Mouse (Mus musculus) lung, adult 2 months (tissue): Measurements from ENCODE around the gene Rdh5. TPM values are rescaled to one million over a fixed set of nuclear protein-coding genes. Genes with fewer than 3 reads are reported as not detected.
A peak's percentile ranks its signal among the peaks of the same experiment; 100 is the strongest.

Source experiments
- DNase-seq: peaks from one replicate; pipeline ENCODE4 v3.0.0; 2022
- H3K4me1 ChIP-seq: fragments of 200-500 bp; 2 replicates; pipeline ENCODE4 v1.6.1; 2011; ENCODE audit warnings: low read length; ENCODE audit not compliant: control insufficient read depth, insufficient read depth
- H3K4me3 ChIP-seq: fragments of 200-500 bp; replicated peaks from 2 replicates; pipeline ENCODE3; 2011; ENCODE audit warnings: low read depth, mild to moderate bottlenecking, control low read depth, low read length; ENCODE audit errors: extremely low read depth
- CTCF ChIP-seq: fragments of 200-500 bp; IDR thresholded peaks from 2 replicates; pipeline ENCODE4 v1.5.1; 2011; ENCODE audit warnings: mild to moderate bottlenecking, low read length, control low read depth; ENCODE audit not compliant: insufficient read depth
- POLR2A ChIP-seq: fragments of 200-500 bp; IDR thresholded peaks from 2 replicates; pipeline ENCODE4 v1.6.1; 2011; ENCODE audit warnings: low read depth, mild to moderate bottlenecking, control low read depth, low read length, borderline replicate concordance; ENCODE audit errors: extremely low read depth
- WGBS: fragments of 180-500 bp; shearing (Covaris S2); methylation state at CpG from one replicate; pipeline ENCODE4 v1.1.7; 2018; 5-methylcytosine and 5-hydroxymethylcytosine counted together
- polyA plus RNA-seq: library from polyadenylated mRNA; depleted of rRNA; stranded (reverse); fragments of >200 nt; gene quantifications from 2 replicates; pipeline ENCODE4 v1.2.3, GENCODE M21; 2012; rRNA removed

Rdh5 gene
- polyA plus RNA-seq: 20.1 and 20.3 TPM in 2 replicates

- DNase-seq: no peak
- WGBS: 23% methylated on average over 1 of the region's 1 CpGs
- H3K4me1 ChIP-seq: peaks cover 11% of the 10 kb centered on the region; the same call in 1 of the 2 replicates
- TF ChIP-seq CTCF: no peak
- no peak for TF ChIP-seq POLR2A
- H3K4me3 ChIP-seq: peak within 1 kb of the TSS; percentile 89
Observed at GRCm38 (mm10) chr10:128922822-128923012, at the start of gene Rdh5. Rdh5 (minus strand) TSS chr10:128922888.

DNA sequence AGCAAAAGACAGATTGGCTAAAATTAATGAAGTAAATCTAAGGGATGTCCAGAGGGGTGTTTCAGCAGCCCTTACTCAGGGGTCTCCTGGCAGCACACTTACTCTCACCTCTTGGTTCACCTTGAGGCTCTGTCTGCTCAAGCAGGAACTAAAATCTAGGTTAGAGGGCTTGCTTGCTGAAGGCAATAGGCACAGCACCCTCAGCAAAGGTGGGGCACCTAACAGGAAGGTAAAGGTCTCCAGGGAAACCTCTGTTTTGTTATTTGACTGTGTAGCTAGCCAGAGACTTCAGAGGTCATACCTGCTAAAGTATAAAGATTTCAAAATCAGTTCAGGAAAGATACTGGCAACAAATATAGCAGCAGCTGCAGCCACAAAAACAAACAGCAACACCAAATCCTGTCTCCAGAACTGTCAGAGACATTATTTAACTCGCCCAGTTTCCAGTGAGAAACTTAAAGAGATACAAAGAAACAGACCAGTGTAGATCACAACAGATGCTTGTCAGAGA lies 48.1 kb upstream of the Rdh5 start:
- 40% methylated on average over 1 of the region's 1 CpGs for WGBS
- DNase-seq: no peak
- H3K4me3 ChIP-seq: no peak overlapping the region
- no peak for TF ChIP-seq POLR2A
- TF ChIP-seq CTCF: no peak
- peaks cover 3% of the 10 kb centered on the region; the same call in 1 of the 2 replicates for H3K4me1 ChIP-seq

GRCm38 (mm10) chr10:128968341-128968749 lies 45.7 kb upstream of the Rdh5 start:
- Histone ChIP-seq H3K4me3 (no peak overlapping the region), H3K4me1 (peaks cover 3% of the 10 kb centered on the region; the same call in 1 of the 2 replicates)
- TF ChIP-seq CTCF: no peak
- TF ChIP-seq POLR2A: no peak
- DNase-seq: no peak
- WGBS: 5% methylated on average over 1 of the region's 1 CpGs

- H3K4me1 ChIP-seq: peaks cover 3% of the 10 kb centered on the region; the same call in 1 of the 2 replicates
- no peak overlapping the region for H3K4me3 ChIP-seq
- TF ChIP-seq POLR2A (no peak), CTCF (no peak)
- no peak for DNase-seq
- WGBS: 64% methylated on average over 6 of the region's 6 CpGs
Observed at GRCm38 (mm10) chr10:128965871-128966270, 43.2 kb upstream of the Rdh5 start.

DNA sequence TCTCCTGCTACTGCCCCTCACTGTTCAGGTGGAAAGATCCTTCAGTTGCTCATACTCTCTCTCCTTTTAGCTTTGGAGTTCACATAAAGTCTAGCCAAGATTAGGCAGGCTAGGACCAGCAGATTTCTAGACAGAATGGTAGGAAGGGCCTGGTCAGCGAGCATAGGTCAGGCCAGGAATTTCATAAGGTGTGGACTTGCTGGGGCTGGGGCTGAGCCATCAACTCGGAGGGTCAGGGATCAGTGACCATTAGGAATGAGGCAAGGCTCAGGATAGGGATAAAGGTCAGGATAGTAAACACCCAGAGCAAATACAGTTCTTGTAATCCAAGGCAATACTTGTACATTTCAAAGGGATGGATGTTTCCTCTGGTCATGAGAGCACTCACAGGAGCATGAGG lies 42.3 kb upstream of the Rdh5 start:
- peaks cover 3% of the 10 kb centered on the region; the same call in 1 of the 2 replicates for H3K4me1 ChIP-seq
- DNase-seq: no peak
- H3K4me3 ChIP-seq: no peak overlapping the region
- 63% methylated on average over 2 of the region's 2 CpGs for WGBS
- TF ChIP-seq CTCF (no peak), POLR2A (no peak)

DNA sequence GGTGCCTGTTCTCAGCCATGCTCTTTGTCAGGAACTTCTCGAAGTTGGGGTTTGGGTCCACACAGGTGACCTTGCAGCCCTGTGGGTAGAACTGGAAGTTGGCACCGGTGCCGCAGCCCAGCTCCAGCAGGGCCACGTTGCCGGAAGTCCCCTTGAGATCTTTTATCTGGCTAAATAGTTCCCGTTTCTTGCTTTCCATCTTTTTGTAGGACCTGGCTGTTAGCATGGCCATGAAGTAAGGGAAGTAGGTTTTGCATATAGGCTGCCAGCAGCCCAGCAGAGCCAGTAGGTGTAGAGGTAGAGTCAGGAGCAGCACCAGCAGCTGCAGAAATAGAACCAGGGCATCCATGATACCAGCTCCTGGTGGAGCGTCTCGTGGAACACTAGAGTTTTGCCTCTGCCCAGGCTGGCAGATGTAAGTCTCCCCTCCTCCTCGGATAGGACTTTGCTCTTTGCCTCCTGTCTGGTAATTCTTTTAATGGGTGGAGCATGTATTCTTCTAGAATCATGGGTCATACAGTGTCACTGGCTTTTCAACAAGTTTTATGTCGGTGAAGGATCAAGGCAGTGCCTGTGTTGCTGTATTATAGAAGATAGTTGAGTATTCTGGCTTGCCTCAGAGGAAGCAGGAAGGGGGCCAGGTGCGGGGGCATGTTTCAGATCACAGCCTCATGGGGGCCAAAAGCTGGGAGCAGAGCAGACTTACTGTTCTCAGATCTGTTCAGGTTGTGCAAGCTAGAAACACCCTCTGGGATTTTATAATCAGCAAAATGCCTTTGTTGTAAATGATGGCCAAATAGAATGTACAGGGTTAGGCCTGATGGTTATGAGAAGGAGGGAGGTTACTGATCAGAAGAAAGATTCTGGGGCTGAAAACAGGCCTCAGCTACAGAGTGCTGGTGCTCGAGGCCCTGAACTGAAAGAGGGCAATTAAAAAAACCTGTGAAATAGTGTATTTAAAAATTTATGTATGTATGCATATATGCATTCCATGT lies 38.2 kb upstream of the Rdh5 start, which contains the start of gene Mettl7b:
Mettl7b (minus strand) TSS at position 399 of the 995 bp plus-strand sequence.
- no peak for DNase-seq
- Histone ChIP-seq H3K4me3 (no peak within 1 kb of the TSS), H3K4me1 (no peaks in the 10 kb centered on the region)
- TF ChIP-seq CTCF: no peak
- TF ChIP-seq POLR2A: no peak
- 73% methylated on average over 12 of the region's 12 CpGs for WGBS

DNA sequence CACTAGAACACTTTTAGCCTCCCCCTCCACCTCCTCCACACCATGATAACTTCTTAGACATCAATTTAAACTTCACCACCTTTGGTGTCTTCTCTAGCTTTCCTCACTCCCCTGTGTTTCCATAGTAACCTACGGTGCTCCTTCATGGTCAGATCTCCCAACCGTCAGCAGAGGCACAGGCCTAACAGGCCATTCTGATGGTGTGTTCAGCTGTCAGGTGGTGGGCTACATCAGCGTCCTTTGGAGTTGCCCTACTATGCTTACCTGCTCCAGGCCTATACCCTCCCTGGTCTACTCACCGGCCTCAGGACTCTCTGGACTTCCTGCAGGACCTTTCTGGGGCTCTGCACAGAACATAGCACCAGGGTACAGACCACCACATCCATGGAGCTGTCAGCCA lies 37.5 kb upstream of the Rdh5 start:
- whole genome bisulfite sequencing: 78% methylated on average over 4 of the region's 4 CpGs
- DNase-seq: no peak
- Histone ChIP-seq H3K4me1 (no peaks in the 10 kb centered on the region), H3K4me3 (no peak overlapping the region)
- TF ChIP-seq POLR2A: no peak
- no peak for TF ChIP-seq CTCF

- no peak for DNase-seq
- Histone ChIP-seq H3K4me1 (no peaks in the 10 kb centered on the region), H3K4me3 (no peak overlapping the region)
- no peak for TF ChIP-seq CTCF
- TF ChIP-seq POLR2A: no peak
- WGBS: 80% methylated on average over 10 of the region's 10 CpGs
Observed at GRCm38 (mm10) chr10:128958340-128958739, 35.7 kb upstream of the Rdh5 start.

GRCm38 (mm10) chr10:128950208-128950887 lies 27.7 kb upstream of the Rdh5 start:
- DNase-seq: no peak
- TF ChIP-seq CTCF: no peak
- TF ChIP-seq POLR2A: no peak
- Histone ChIP-seq H3K4me3 (no peak overlapping the region), H3K4me1 (no peaks in the 10 kb centered on the region)
- WGBS: 56% methylated on average over 16 of the region's 16 CpGs

GRCm38 (mm10) chr10:128947496-128947895 lies 24.8 kb upstream of the Rdh5 start:
- H3K4me1 ChIP-seq: no peaks in the 10 kb centered on the region
- DNase-seq: no peak
- 86% methylated on average over 4 of the region's 4 CpGs for WGBS
- H3K4me3 ChIP-seq: no peak overlapping the region
- TF ChIP-seq POLR2A: no peak
- no peak for TF ChIP-seq CTCF

DNA sequence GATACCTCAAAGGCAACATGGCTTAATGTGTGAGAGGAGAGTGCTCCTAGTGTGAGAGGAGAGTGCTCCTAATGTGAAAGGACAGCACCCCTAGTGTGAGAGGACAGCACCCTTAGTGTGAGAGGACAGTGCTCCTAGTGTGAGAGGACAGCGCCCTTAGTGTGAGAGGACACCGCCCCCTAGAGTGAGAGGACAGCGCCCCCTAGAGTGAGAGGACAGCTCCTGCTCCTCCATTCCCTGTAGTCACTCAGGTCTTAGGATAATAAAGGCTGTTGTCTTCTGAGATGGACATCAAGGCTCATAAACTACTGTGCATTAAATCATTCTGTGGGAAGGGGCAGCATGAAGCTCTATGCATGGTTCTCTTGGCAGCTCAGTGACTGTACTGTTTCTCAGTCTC lies 23.0 kb upstream of the Rdh5 start:
- peak; percentile 68 for TF ChIP-seq CTCF
- TF ChIP-seq POLR2A: no peak
- H3K4me3 ChIP-seq: no peak overlapping the region
- peak; percentile 49 for DNase-seq
- WGBS: 21% methylated on average over 3 of the region's 3 CpGs
- no peaks in the 10 kb centered on the region for H3K4me1 ChIP-seq
